Mouse (Mus musculus) MEL (cell line): ENCODE data around the gene Cd200r2. TPM values are rescaled to one million over a fixed set of nuclear protein-coding genes. Genes with fewer than 3 reads are reported as not detected.

ENCODE experiments used
- DNase-seq: peaks from one replicate; pipeline ENCODE4 v3.0.0; 2011; ENCODE audit warnings: low read depth, low spot score
- H3K27ac ChIP-seq: 2 replicates; pipeline ENCODE4 v1.5.1; 2012; ENCODE audit warnings: low read depth, mild to moderate bottlenecking, control low read depth, low read length, moderate library complexity; ENCODE audit not compliant: control insufficient read depth
- H3K27me3 ChIP-seq, 2 experiments: fragments of 150-350 bp in 1 of 2; sonication (generic) in 1 of 2; 2 replicates each; pipeline ENCODE4 v1.6.1; 2012; ENCODE audit warnings: low read length in 2 of 2, mild to moderate bottlenecking in 2 of 2, improper control_type of control experiment in 1 of 2, moderate library complexity in 1 of 2; ENCODE audit not compliant: insufficient read depth in 2 of 2, control insufficient read depth in 1 of 2
- H3K36me3 ChIP-seq, 2 experiments: 2 replicates each; pipeline ENCODE4 v1.6.1; 2012 to 2014; ENCODE audit warnings: low read length in 2 of 2, improper control_type of control experiment in 1 of 2, inconsistent platforms in 1 of 2, mild to moderate bottlenecking in 1 of 2; ENCODE audit not compliant: insufficient read depth in 2 of 2, control insufficient read depth in 1 of 2
- H3K4me1 ChIP-seq, 2 experiments: fragments of 150-350 bp in 1 of 2; sonication (generic) in 1 of 2; 2 replicates each; pipeline ENCODE4 v1.6.1; 2012; ENCODE audit warnings: low read length in 2 of 2, improper control_type of control experiment in 1 of 2, mild to moderate bottlenecking in 1 of 2; ENCODE audit not compliant: insufficient read depth in 2 of 2, control insufficient read depth in 1 of 2
- H3K4me3 ChIP-seq, 2 experiments: fragments of 150-350 bp in 1 of 2; sonication (generic) in 1 of 2; 2 replicates each; pipeline ENCODE4 v1.5.1; 2012; ENCODE audit warnings: low read depth in 2 of 2, low read length in 2 of 2, mild to moderate bottlenecking in 2 of 2, moderate library complexity in 2 of 2, control low read depth in 1 of 2, improper control_type of control experiment in 1 of 2; ENCODE audit not compliant: control insufficient read depth in 1 of 2, insufficient read depth in 1 of 2
- H3K79me2 ChIP-seq: 2 replicates; pipeline ENCODE4 v1.6.1; 2012; ENCODE audit warnings: mild to moderate bottlenecking, low read length, moderate library complexity; ENCODE audit not compliant: control insufficient read depth, poor library complexity, insufficient read depth
- H3K9ac ChIP-seq: 2 replicates; pipeline ENCODE4 v1.6.1; 2012; ENCODE audit warnings: low read depth, mild to moderate bottlenecking, control low read depth, low read length, moderate library complexity; ENCODE audit not compliant: control insufficient read depth, poor library complexity, severe bottlenecking
- H3K9me3 ChIP-seq: fragments of 150-350 bp; sonication (generic); replicated peaks from 2 replicates; pipeline ENCODE4 v1.6.1; 2012; ENCODE audit warnings: mild to moderate bottlenecking, low read length, improper control_type of control experiment, moderate library complexity; ENCODE audit not compliant: insufficient read depth
- EP300 ChIP-seq, 2 experiments: IDR thresholded peaks; 2 replicates each; pipeline ENCODE4 v1.6.1; 2011; ENCODE audit warnings: improper control_type of control experiment in 2 of 2, low read length in 2 of 2, low read depth in 1 of 2, mild to moderate bottlenecking in 1 of 2
- GABPA ChIP-seq: IDR thresholded peaks from 2 replicates; pipeline ENCODE4 v1.6.1; 2012; ENCODE audit warnings: low read depth, mild to moderate bottlenecking, inconsistent platforms, low read length, improper control_type of control experiment, moderate library complexity
- GATA1 ChIP-seq: IDR thresholded peaks from 2 replicates; pipeline ENCODE4 v1.6.1; 2011; ENCODE audit warnings: low read depth, low read length, improper control_type of control experiment
- MAFK ChIP-seq: IDR thresholded peaks from 2 replicates; pipeline ENCODE4 v1.6.1; 2011; ENCODE audit warnings: low read depth, mild to moderate bottlenecking, low read length, improper control_type of control experiment, borderline replicate concordance
- MAX ChIP-seq: IDR thresholded peaks from 2 replicates; pipeline ENCODE4 v1.6.1; 2011; ENCODE audit warnings: low read length, improper control_type of control experiment
- MAZ ChIP-seq: IDR thresholded peaks from 2 replicates; pipeline ENCODE4 v1.6.1; 2012; ENCODE audit warnings: low read depth, mild to moderate bottlenecking, inconsistent platforms, low read length, improper control_type of control experiment
- MYB ChIP-seq: IDR thresholded peaks from 2 replicates; pipeline ENCODE4 v1.6.1; 2011; ENCODE audit warnings: mild to moderate bottlenecking, low read depth, low read length, improper control_type of control experiment
- MYC ChIP-seq: IDR thresholded peaks from 2 replicates; pipeline ENCODE4 v1.6.1; 2011; ENCODE audit warnings: low read depth, mild to moderate bottlenecking, low read length, improper control_type of control experiment, moderate library complexity
- POLR2A ChIP-seq, 2 experiments: IDR thresholded peaks; 2 replicates each; pipeline ENCODE4 v1.6.1; 2011 to 2012; ENCODE audit warnings: low read length in 2 of 2, mild to moderate bottlenecking in 2 of 2, control low read depth in 1 of 2, improper control_type of control experiment in 1 of 2, low read depth in 1 of 2, moderate library complexity in 1 of 2; ENCODE audit not compliant: control insufficient read depth in 1 of 2, insufficient read depth in 1 of 2, poor library complexity in 1 of 2
- POLR2AphosphoS5 ChIP-seq: IDR thresholded peaks from 2 replicates; pipeline ENCODE4 v1.6.1; 2012; ENCODE audit warnings: low read depth, borderline replicate concordance, mild to moderate bottlenecking, inconsistent platforms, low read length, moderate library complexity, mixed read lengths
- RAD21 ChIP-seq: IDR thresholded peaks from 2 replicates; pipeline ENCODE4 v1.6.1; 2011; ENCODE audit warnings: mild to moderate bottlenecking, low read depth, low read length, improper control_type of control experiment
- RCOR1 ChIP-seq: IDR thresholded peaks from 2 replicates; pipeline ENCODE4 v1.6.1; 2012; ENCODE audit warnings: low read depth, mild to moderate bottlenecking, inconsistent platforms, low read length, improper control_type of control experiment
- SIN3A ChIP-seq: IDR thresholded peaks from 2 replicates; pipeline ENCODE4 v1.6.1; 2012; ENCODE audit warnings: low read length, improper control_type of control experiment, inconsistent platforms
- TBP ChIP-seq: IDR thresholded peaks from 2 replicates; pipeline ENCODE4 v1.8.0; 2011; ENCODE audit warnings: low read depth, low read length, improper control_type of control experiment
- TCF12 ChIP-seq: IDR thresholded peaks from 2 replicates; pipeline ENCODE4 v1.6.1; 2014; ENCODE audit warnings: low read depth, mild to moderate bottlenecking, inconsistent platforms, low read length, improper control_type of control experiment, moderate library complexity
- UBTF ChIP-seq: IDR thresholded peaks from 2 replicates; pipeline ENCODE4 v1.6.1; 2012; ENCODE audit warnings: low read depth, mild to moderate bottlenecking, inconsistent platforms, low read length, improper control_type of control experiment, moderate library complexity, borderline replicate concordance; ENCODE audit not compliant: insufficient read depth
- ZC3H11A ChIP-seq: IDR thresholded peaks from 2 replicates; pipeline ENCODE4 v1.6.1; 2012; ENCODE audit warnings: low read depth, mild to moderate bottlenecking, inconsistent platforms, low read length, improper control_type of control experiment
- polyA plus RNA-seq, 2 experiments: library from polyadenylated mRNA; stranded (reverse) in 1 of 2; unstranded in 1 of 2; fragments of >175 nt in 1 of 2; fragments of >200 nt in 1 of 2; gene quantifications; 2 replicates each; pipeline versions ENCODE4 v1.2.1 to v1.2.4; 2012; ENCODE audit warnings: low replicate concordance in 2 of 2, low read depth in 1 of 2; ENCODE audit not compliant: insufficient read length in 2 of 2, insufficient read depth in 1 of 2, missing spikeins in 1 of 2
- total RNA-seq: library from RNA; depleted of rRNA; stranded (reverse); fragments of 300-350 nt; gene quantifications from 2 replicates; pipeline ENCODE4 v1.2.3, GENCODE M21; 2012; rRNA removed

The Cd200r2 gene
- total RNA-seq: not detected in 2 replicates
- polyA plus RNA-seq: not detected

DNA sequence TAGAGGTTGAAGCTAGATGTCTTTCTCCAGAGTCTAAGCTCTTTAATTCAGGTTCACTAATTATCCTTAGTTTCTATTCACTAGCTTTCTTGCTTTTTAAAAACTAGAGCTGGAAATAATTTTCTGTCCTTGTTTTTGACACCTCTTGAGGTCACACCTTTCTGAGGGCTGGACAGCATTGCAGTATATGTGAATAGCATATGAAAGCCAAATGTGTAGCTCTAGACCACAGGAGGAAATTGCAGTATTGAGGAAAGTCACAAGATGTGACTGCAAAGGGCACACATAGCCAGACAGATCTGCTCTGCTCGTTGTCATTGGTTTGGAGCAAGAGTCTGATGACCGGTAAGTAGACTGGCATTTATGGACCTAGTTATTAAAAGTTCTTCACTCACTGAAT is at the start of gene Cd200r2:
TSS of gene Cd200r2 (plus strand) at position 301 of the 400 bp plus-strand sequence.
- DNase-seq: no peak
- Histone ChIP-seq H3K4me1 (no peaks in the 10 kb centered on the region), H3K4me3 (no peak within 1 kb of the TSS), H3K79me2 (no peaks in the 10 kb centered on the region), H3K36me3 (no peaks in the 10 kb centered on the region), H3K9ac (no peak within 1 kb of the TSS), H3K9me3 (no peaks in the 10 kb centered on the region), H3K27me3 (no peaks in the 10 kb centered on the region), H3K27ac (no peak within 1 kb of the TSS)
- TF ChIP-seq MYB (no peak), GATA1 (no peak), POLR2A (IDR thresholded peaks at IDR 0.05; ENCODE audit: control insufficient read depth in 1 of 2, insufficient read depth in 1 of 2, low read depth in 1 of 2, low read length in 2 of 2, poor library complexity in 1 of 2) (no peak), RAD21 (no peak), SIN3A (no peak), UBTF (no peak), RCOR1 (no peak), TBP (no peak), MAFK (no peak), MAX (no peak), GABPA (no peak), ZC3H11A (no peak), MYC (no peak), POLR2AphosphoS5 (no peak), MAZ (no peak)

- Histone ChIP-seq H3K27me3 (no peaks in the 10 kb centered on the region), H3K36me3 (peaks cover 0 to 36% of the 10 kb centered on the region in 2 experiments; a peak in 2 of 4 replicates), H3K9ac (no peak overlapping the region), H3K4me3 (no peak overlapping the region), H3K27ac (peak overlapping the region; percentile 27; the same call in 1 of the 2 replicates), H3K79me2 (no peaks in the 10 kb centered on the region), H3K4me1 (peaks cover 22 to 25% of the 10 kb centered on the region in 2 experiments), H3K9me3 (no peaks in the 10 kb centered on the region)
- DNase-seq: no peak
- peak; percentile 53 to 69; a peak in 3 of 4 replicates for TF ChIP-seq EP300 (IDR thresholded peaks at IDR 0.05; ENCODE audit: low read depth in 1 of 2, low read length in 2 of 2)
- TF ChIP-seq MYC: no peak
- TF ChIP-seq GATA1: peak; percentile 55; the same call in 1 of the 2 replicates
- 0 out of 2 replicates have a peak, but pooled peaks have one; percentile 16 for TF ChIP-seq TCF12
Observed at GRCm38 (mm10) chr16:44818010-44818409, 48.9 kb upstream of the Cd200r2 start.
